Mouse (Mus musculus) left cerebral cortex, adult 8-10 months (tissue): ENCODE measurements around the gene Hsf5. TPM values are rescaled to one million over a fixed set of nuclear protein-coding genes. Genes with fewer than 3 reads are reported as not detected.
A peak's percentile ranks its signal among the peaks of the same experiment; 100 is the strongest.

Source experiments
- DNase-seq, 2 experiments: peaks; one replicate each; pipeline ENCODE4 v3.0.0; 2022; ENCODE audit warnings: low spot score in 2 of 2
- total RNA-seq, 4 experiments: library from RNA; stranded (reverse); gene quantifications; 2 replicates each; pipeline ENCODE4 v1.2.4; 2022

Gene Hsf5
- total RNA-seq, 4 experiments from 2014 or later = 0.50 to 0.71 (median 0.60) TPM

DNA sequence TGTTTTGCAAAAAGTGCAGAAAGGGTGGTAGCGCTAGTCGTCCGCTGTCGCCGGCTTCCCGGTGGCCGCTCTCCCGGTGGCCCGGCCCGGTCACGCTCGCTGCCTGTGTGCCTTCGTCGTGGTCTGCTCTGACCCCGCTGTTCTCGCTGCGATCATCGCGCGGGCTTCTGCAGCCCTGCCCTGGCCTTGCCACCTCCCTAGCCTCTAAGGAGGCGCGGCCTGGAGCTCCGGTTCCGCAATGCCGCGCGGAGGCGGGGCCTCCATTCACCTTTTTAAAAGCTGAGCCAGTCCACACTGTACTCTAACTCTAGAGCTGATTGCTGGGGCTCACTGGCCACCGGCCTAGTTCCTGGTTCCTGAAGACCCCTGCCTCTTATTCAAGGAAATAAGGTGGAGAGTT lies 22.2 kb downstream of the Hsf5 start:
- DNase-seq = no peak

DNA sequence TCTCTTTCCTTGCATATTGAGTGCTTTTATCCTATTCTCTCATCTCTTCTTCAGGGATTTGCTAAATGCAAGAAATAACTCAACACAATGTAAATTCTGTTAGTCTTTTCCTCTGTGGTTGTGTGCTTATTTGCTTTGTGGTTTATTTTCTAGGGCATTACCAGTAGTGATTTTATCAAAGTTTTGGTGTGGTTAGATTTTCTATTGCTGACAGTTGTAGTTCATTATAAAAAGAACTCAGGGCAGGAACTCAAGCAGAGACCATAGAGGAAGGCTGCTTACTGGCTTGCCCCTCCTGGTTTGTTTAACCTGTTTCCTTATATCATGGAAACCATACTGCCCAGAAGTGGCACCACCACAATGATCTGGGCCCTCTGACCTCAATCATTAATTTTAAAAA lies 25.9 kb downstream of the Hsf5 start:
- no peak for DNase-seq

GRCm38 (mm10) chr11:87654693-87655092 lies 37.7 kb downstream of the Hsf5 start:
- DNase-seq = no peak

GRCm38 (mm10) chr11:87659216-87659615 lies 42.3 kb downstream of the Hsf5 start:
- DNase-seq = no peak

DNA sequence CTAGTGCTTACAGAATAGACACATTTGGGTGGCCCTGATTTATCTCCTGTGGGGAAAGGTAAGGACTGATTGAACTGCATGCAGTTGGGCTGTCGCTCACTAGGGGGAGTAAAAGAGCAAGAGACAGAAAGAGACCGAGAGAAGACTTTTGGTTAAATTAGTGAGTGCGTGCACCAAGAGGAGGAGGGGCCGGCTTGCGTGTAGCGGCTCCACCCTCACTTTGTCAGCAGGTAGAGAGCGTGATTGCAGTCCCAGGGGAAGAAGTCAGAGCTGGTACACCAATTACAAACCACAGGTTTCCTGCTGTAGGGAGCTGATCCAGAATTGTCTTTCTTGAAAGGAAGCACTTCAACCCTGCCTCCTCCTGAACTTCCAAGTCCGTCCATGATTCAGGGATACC lies 45.4 kb downstream of the Hsf5 start, which contains the start of gene Rnf43:
Gene Rnf43, plus strand, starts transcription at position 316 of the 400 bp plus-strand sequence.
- peak; percentile 69 to 81 for DNase-seq

DNA sequence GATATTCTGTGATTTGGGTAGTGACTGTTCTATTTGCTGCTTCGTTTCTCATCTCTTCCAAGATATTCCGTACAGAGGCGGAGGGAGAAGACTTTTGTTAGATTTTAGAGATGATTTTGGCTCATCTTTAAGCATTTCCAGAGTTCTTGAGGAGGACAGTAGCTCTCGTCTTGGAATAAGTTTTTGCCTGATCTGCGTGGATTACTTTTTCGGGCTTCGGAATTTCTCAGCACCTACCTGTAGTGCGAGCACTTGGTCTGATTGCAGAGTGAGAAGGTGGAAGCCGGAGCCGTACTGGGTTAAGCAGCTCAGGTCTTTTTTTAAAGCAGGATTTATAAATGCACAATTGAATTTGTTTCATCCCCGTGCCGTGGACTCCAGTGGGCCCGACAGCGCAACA lies 45.9 kb downstream of the Hsf5 start:
- DNase-seq = no peak

- DNase-seq = no peak
Observed at GRCm38 (mm10) chr11:87663948-87664347, 47.0 kb downstream of the Hsf5 start.

DNA sequence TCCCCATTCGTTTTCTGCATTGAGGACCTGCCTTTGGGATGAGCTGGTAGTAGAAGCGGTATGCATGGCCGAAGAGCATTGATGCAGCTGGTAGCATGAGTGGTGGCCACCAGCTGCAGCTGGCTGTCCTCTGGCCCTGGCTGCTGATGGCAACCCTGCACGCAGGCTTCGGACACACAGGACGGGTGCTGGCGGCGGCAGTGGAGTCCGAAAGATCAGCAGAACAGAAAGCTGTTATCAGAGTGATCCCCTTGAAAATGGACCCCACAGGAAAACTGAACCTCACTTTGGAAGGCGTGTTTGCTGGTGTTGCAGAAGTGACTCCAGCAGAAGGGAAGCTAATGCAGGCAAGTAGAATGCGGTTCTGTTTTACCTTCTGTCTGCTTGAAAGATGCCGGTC lies 47.6 kb downstream of the Hsf5 start:
- DNase-seq = no peak

GRCm38 (mm10) chr11:87665224-87665623 lies 48.3 kb downstream of the Hsf5 start:
- no peak for DNase-seq

- DNase-seq = no peak
Observed at GRCm38 (mm10) chr11:87665658-87666057, 48.7 kb downstream of the Hsf5 start.

- DNase-seq = no peak
Observed at GRCm38 (mm10) chr11:87666256-87667035, 49.5 kb downstream of the Hsf5 start.

DNA sequence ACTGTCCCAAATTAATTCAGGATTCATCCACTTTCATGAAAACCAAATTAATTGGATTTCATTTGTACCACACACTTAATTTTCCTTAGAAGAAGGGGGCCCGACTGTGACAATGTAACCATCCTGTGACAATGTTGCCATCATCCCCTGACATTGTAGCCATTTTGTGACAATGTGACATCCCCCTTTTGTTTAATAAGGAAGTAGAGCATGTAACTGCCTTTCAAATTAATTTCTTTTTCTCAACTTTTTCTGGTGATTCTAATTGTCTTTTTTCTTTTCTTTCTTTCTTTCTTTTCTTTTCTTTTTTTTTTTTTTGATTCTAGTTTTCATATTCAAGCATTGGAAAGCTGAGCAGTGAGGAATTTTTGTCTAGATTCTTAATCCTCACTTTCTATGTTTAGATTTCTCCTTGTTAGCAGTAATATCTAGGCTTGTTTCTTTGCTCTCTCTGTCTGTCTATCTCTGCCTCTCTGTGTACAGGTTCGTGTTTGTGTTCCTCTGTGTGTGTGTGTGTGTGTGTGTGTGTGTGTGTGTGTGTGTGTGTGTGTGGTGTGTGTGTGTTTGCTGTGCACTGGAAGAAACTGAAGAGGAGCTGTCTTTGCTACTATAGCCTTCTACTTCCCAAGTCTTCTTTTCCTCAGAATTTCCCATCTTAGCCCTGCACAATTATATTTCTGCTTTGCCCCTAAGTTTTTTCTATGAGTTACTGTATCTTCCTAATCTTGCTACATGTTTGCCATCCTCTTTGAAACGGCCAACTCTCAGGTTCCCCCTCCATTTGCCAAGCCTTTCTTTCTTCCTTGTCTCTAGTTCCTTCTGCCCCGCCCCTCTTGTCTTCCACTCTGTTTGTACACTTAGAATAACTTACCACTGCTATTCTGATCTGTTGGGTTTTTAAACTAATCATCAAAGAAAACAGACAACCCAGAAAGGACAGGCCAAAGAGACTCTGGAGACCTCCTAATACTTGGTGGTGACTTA lies 50.4 kb downstream of the Hsf5 start:
- DNase-seq = no peak

DNA sequence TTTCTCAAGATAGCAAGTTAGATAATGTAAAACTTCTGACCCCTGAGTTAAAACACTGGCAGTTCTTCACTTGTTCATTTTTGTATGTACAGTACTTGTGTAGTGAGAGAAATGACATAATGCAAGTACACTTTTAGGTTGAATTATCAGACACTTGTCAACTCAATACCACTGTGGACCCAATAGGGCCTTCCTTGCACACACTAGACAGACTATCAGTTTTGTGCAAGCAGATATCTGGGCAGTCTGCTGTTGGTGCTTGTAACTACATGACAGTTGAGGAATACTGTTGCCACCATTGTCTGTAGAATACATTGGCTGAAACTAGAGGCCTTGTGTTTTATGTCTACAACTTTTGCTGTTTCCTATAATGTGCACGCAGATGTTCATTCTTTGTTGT lies 56.3 kb downstream of the Hsf5 start:
- DNase-seq = no peak

DNA sequence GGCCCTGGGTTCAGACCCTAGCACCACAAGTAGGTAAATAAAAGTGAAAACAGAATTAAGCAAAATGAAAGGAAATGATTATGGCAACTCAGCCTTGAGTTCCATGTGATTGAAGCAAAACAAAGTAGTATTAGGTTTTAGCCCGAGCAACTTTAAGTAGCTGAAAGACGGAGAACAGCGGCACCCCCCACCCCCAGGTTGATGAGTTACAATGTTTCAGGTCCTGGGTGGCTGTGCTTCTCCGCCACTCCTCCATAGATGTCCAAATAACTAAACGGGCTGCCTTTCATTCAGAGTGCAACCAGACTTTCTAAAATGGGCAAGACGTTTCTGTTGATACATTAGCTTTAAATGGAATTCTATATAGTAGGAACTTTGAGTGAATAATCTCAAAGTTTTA lies 58.6 kb downstream of the Hsf5 start:
- DNase-seq = no peak

- no peak for DNase-seq
Observed at GRCm38 (mm10) chr11:87677756-87678155, 60.8 kb downstream of the Hsf5 start.

DNA sequence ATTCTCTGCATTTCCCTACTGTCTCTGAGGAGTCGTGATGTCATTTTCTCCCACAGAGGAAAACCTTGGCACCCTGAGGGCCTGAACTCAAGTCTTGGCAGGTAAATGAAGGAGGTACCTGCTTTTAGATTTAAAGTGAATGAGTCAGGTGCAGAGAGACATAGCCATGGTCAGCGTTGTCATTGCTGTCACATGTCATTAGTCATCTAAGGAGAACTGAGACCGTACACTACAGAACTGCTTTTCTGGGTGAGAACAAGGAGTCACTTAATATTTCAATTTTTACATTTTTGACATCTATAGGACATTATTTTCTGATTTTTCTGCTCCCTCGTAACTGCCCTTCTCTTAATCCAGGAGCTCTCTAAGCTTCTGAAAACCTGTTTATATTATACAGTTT lies 61.6 kb downstream of the Hsf5 start:
- no peak for DNase-seq

- no peak for DNase-seq
Observed at GRCm38 (mm10) chr11:87678976-87679375, 62.0 kb downstream of the Hsf5 start.

GRCm38 (mm10) chr11:87680786-87681185 lies 63.8 kb downstream of the Hsf5 start:
- no peak for DNase-seq

- DNase-seq = no peak
Observed at GRCm38 (mm10) chr11:87682096-87682495, 65.1 kb downstream of the Hsf5 start.

GRCm38 (mm10) chr11:87682838-87683571 lies 66.0 kb downstream of the Hsf5 start:
- DNase-seq = no peak

GRCm38 (mm10) chr11:87686407-87686806 lies 69.4 kb downstream of the Hsf5 start:
- no peak for DNase-seq
